Mouse (Mus musculus) telencephalon, adult 2 months (tissue): ENCODE data around the gene Tnfsf13.
"Not testable (repeated sequence)": the region's sequence is repeated elsewhere in the genome, so short reads cannot be mapped to it uniquely, and the experiment has no call there.

Experiments used
- DNase-seq: peaks from one replicate; pipeline ENCODE4 v3.0.0-alpha.2; 2011; ENCODE audit warnings: low read depth, low spot score

The Tnfsf13 gene

DNA sequence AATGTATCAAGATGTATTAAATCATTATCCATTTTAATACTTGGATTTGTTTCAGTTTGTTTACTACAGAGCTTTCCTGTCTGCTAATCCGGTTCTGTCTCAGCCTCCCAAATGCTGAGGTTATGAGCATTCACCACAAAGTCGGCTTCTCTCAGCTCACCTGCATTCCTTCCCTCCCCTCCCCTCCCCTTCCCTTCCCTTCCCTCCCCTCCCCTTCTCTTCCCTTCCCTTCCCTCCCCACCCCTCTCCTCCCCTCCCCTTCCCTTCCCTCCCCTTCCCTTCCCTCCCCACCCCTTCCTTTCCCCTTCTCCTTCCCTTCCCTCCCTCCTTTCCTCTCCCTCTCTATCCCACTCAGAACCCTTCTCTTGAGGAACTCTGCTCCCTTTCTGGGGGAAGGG is 19.0 kb upstream of the Tnfsf13 start:
- no peak for DNase-seq

DNA sequence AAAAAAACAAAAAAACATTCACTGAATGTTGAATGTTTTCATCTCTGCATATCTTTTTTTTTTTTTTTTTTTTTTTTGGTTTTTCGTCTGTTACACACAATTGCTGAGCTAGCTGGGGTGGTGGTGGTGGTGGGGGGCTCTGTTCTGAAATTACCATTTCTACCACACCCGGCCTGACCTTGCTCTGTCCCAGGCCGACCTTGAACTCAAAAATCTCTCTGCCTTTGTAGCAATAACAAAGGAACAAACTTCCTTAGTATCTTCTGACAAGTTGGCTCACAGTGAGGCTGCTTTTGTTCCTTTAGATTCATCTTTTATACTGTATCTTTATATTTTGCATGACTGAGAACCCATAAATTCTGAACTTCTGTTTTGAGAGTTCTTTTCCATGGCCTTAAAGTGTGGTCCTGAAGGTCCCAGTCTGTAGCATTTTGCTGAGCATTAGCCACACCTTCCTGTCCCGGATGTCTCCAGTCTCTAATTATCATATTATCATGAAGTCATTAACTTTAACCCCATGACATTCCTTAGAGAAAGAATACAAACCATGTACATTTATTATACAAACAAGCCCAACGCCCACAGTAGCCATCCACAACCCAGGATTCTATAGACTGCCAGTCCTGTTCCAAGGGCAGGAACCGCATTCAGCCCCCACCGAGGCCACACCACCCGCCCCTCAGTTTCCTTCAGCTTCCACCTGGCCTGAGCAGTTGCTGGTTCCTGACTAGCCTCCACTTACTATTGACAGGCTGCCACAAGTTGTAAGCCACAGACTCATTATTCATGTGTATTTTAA is 18.4 kb upstream of the Tnfsf13 start:
- DNase-seq = no peak

DNA sequence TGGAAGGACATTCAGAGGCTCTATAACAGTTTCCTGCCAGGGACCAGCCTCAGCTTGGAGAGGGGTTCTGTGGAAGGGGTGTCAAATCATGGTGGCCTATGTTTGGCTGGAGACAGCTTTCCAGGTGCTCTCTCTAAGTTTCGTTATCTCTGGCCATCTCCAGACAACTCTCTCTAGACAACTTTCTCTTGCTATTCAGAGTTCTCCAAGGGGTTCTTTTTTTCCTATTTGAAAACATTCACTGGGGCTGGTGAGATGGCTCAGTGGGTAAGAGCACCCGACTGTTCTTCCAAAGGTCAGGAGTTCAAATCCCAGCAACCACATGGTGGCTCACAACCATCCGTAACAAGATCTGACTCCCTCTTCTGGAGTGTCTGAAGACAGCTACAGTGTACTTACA is 17.8 kb upstream of the Tnfsf13 start:
- not testable (repeated sequence) for DNase-seq

DNA sequence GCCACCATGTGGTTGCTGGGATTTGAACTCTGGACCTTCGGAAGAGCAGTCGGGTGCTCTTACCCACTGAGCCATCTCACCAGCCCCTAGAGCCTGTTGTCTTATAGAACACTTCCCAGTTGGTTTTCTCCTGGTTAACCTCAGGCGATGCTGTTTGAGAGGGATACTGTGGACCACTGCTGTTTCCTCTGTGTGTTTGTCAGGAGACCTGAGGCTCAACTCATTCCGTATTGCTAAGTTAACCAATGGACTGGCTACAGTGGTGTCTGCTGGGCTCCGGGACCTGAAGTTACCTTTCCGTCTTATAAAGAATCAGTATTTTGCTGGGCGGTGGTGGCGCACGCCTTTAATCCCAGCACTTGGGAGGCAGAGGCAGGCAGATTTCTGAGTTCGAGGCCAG is 17.3 kb upstream of the Tnfsf13 start:
- not testable (repeated sequence) for DNase-seq

DNA sequence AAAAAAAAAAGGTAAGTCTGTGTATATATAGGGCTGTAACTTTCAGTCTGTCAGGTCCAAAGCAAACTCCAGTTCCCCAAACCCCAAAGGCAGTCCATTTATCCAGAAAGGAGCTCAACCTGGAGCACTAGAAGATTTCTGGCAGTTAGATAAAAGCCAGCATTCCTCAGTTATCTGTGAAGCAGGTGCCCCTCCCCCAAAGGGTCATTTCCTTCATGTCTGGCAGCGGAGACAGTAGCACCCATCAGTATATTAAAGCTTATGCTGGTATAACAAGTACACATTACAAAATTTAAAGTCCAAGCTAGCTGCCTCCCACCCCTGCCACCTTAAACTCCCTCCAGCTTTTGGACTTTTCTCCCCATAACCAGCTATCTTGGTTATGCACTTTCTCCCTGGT is 14.0 kb upstream of the Tnfsf13 start:
- DNase-seq = no peak

DNA sequence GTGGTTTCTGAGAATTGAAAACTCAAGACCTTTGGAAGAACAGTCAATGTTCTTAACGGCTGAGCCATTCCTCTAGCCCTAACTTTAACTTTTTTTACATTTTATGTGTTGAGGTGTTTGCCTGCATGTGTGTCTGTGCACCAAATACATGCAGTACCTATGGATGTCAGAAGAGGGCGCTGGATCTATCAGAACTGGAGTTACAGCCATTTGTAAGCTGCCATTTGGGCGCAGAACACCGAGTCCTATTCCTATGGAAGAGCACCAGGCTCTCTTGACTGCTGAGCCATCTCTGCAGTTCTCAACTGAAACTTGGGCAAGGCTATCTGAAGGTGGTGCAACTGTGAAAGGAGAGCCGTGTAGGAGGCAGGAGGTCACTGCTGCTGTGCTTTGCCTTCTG is 13.0 kb upstream of the Tnfsf13 start:
- no peak for DNase-seq

DNA sequence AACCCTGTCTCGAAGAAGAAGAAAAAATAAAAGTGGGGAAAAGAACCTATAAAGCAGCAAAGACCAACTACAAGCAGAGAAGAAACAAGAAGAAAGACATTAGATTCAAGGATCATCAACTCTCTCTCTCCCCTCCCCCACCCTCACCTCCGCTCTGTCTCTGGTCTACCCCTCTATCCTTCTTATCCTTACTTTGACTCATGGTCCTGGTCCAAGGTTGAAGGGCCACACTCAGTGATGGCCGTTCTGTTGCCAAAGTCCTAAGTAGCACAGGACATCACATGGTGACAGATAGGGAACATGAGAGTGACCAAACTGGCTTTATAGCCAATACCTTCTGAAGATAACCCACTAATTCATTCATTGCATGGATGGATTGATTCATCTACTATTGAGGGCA is 11.8 kb upstream of the Tnfsf13 start:
- DNase-seq = no peak

DNA sequence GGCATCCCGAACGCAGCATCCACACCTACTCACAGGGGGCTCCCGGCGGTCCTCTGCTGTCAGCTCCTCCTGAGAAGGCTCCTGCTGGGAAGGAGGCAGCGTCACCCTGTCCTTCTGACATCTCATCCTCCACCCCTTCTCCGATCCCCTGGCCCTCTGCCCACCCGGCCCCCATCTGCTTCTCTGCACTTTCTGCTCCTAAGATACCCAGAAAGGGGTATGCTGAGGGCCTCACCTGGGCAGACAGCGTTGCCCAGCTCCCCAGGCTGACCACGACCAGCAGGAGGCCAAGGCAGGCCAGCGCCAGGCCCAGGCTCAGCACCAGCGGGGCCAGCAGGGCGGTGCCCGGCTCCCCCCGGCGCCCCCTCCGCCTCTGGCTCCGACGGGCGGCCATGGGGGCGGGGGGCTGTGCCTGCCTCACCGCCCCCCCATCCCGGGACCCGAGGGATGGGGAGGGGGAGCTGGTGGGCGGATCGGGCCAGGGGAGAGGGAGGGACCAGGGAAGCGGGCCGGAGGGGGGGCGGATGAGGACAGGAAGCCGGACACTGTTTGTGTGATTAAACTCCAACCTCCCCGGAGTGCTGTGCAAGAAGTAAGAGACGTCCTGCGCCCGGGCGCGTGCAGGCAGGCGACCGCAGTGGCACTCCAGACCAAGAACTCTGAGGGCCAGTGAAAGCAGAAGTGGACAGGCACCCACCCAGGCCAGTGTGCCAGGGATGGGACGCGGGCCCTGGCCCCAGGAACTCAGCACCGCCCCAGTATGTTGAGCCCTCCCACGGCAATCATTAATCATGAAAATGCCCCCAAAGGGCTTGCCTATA is 10.0 kb upstream of the Tnfsf13 start, which contains the start of the genes Tnfsf12 and Tnfsfm13:
Tnfsf12 (minus strand) TSS at position 489 of the 821 bp plus-strand sequence.
Tnfsfm13 (minus strand) TSS at position 738 of the 821 bp plus-strand sequence.
- no peak for DNase-seq

DNA sequence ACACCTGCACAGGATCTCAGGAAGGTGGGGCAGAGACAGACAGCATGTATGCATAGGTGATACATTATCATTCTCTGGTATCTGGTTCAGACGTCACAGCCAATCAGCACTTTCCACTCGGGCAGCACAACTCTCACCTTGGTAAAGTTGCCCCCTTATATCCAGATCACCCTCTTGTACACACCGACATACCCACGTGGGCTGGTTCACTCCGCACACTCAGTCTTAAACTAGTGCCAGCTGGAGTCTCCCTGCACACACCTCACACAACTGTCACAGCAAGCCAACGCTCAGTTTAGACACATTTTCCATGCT is 9.4 kb upstream of the Tnfsf13 start:
- DNase-seq = no peak

DNA sequence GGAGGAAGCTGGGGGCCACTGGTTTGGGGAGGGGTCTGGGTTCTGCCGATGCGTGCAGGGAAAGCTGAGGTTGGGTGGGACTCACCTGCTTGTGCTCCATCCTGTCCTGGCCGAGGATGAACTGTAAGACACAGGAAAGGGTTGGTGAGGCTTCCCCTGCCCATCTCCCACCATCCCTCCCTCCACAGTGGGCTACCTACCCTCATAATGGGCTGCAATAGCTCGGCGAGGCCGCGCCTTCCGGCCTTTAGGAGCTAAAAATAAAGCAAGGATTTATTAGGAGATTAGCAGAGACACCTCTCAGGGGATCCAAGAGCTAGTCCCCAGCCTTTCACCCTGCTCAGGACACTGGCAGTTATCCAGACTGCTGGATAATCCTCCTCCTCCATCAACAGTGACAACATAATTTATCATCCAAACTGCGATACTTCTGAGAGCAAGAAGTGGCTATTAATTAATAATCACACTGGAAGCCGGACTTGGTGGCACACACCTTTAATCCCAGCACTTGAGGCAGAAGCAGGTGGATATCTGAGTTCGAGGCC is 7.9 kb upstream of the Tnfsf13 start:
- no peak for DNase-seq

DNA sequence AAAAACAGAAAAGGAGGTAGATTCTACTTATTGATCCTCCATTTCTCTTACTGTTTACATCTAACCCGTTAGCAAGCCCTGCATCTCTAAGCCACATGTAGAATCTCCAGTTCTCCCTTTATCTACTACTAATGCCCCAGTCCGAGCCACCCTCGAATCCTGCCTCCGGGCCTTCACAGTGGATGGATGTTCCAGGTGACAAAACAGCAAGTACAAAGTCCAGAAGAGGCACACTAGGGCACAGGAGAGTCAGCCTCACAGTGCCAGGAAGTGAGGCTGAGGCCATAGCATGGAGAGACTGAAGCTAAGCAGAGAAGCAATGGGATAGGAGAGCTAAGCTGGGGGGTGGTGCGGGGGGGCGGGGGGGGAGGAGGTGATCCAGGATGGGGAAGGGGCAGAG is 7.3 kb upstream of the Tnfsf13 start:
- no peak for DNase-seq

DNA sequence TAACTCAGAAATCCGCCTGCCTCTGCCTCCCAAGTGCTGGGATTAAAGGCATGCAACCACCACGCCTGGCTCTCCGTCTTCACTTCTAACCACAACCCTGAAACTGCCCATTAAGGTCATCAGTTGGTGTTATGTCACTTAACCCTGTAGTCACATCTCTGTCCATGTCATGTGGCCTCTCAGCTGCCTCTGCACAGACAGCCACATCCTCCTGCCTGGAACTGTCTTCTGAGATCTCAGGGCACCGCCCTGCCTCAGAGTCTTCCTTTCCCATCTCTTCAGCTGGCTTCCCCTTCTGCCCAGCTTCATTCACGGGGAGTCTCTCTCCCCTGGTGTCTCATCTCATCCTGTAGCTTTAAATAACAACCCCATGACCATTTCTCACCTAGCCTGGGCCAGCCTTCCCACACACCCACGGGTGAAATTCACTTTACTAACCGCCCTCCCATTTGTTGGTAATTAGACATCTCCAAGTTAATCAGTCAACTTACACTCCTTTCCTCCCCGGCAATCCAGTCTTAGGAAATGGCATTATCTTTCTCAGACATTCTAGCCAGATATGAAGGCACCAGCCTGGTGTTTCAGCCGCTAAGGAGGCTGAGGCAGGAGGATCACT is 6.7 kb upstream of the Tnfsf13 start:
- DNase-seq = no peak

DNA sequence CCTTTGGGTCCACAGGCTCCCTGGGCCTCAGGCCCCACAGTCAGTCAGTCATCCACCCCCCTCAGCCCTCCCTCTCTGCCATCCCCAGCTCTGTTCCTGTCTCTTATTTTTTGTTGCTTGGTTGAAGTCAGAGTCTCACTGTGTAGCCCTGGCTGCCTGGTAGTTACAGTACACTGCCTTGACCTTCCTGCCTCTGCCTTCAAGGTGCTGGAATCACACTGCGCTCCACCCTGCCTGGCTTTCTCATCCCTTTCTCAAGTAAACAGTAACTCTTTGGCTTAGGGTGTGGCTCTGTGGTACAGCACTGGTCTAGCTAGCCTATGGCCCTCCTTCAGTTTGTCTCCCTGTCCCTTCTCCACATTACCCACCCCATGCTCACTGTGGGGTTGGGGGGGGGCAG is 4.3 kb upstream of the Tnfsf13 start:
- DNase-seq = no peak

DNA sequence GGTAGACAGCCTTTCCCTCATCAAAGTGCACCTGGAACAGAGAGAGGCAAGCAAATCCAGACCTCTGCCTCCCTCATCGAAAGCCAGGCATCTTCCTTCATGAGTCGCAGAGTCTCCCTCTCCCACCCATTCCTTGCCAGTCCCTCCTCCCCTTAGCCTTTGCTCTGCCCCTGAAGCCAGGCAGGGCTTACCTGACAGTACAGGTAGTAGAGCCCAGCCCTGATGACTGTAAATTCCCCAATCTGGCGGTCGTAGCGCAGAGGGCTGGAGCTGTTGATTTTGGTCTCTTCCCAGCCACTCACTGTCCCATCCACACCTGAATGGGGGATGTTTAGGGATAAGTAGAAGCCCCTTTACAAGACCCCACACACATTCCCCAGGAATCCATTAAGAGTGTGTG is 1.5 kb upstream of the Tnfsf13 start:
- no peak for DNase-seq

DNA sequence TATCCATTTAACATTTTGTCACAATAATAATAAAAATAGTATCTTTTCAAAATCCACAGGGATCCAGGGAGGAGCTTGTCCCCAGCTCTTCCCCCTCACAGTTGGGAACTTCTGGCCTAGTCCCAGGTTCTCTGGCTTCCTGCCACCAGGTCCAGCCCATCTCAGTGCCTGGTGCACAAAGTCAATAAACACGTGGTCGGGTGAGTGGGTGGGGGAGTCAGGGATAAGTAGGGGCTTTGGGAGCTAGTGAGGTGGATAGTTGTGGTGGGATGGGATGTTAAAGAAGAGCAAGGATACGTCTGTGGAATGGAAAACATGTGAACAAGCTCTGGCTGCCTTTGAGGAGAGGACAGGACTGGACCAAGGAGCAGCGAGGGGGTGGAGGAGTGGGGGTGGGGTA is 793 bp upstream of the Tnfsf13 start:
- DNase-seq = no peak

DNA sequence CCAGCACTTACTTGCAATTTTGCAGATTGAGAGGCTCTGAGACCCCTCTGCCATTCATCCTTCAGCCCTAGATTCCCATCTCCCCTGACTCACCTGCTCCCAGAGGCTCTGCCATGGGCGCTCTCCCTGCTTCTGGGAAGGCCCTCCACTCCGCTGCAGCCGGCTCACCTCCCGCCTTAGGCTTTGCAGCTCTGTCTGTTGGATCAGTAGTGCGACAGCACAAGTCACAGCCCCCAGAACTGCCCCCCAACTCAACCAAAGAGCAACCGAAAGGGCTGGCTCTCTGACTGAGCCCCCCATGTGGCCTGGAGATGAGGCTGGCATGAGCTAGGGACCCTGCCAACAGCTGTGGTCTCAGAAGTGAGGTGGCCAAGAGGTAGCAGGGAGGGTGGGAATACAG is 648 bp downstream of the Tnfsf13 start:
- no peak for DNase-seq

DNA sequence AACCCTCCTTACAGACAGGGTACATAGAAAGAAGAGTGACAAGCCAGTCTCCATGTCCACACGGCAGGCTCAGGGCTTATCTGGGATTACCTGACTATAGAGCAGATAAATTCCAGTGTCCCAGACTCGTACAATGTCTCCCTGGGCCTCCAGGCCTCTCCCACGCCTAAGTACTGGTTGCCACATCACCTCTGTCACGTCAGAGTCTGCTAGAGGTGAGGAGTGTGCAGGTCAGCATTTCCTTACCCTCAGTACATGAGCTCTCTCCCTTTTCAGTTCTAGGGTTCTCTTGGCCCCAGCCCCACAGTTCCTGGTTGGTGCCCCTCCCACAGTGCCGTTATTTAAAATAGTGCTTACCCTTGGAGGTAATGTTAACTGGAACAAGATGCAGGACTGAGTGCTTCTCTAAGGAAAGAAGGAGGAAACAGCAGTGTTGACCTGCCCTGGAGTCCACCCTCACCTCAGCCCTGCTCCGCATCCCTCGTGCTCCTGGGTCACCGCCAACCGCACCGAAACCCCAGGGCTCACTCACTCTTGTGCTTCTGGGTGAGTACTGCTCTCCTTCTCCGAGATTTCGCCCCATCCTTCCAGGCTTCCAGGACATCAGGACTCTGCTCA is 1.3 kb downstream of the Tnfsf13 start:
- DNase-seq = no peak

DNA sequence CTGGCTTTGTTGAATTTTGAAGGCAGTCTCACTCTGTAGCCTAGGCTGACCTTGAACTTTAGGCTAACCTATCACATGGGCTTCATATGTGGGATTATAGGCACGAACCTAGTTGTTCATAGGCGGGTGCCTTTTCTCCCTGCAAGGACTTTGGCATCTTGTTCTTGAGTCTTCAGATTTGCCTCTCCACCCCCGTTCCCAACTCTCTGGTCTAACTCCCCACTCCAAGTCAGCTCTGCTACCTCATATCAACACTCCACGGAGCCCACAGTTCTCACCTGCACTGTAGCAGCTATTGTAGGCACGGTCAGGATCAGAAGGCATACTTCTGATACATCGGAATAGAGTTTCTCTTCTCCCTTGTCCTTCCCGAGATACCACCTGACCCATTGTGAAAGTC is 2.0 kb downstream of the Tnfsf13 start:
- no peak for DNase-seq

DNA sequence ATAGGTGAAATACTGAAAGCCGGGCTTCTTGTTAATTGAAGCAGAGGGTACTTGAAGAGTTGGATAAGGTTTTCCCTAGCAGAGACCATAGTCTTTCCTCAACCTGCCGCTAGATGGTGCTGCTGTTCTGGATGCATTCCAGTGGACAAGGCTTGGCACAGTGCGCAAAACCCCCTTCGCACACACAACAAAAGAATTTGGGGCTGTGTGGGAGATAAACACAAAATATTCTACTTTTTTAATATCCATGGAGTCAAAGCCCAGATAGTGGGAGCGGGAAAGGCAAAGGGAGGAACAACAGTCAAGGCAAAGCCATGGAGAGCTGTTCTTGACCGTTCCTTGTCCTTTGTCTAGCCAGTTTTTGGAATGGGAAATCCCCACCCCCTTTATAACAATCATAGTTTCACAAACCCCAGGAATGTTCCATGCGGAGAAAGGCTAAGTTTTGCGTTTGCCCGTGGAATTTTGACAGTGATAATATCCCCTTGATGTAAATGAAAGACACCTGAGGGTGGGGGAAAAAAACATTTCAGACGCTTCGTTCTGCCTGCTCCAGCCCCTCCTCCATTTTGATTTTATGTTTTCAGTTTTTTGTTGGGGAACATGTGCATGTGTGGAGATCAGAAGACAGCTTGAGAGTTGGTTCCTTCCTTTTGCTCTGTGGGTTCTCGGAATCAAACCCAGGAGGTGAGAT is 2.6 kb downstream of the Tnfsf13 start:
- DNase-seq = peak; percentile 64

DNA sequence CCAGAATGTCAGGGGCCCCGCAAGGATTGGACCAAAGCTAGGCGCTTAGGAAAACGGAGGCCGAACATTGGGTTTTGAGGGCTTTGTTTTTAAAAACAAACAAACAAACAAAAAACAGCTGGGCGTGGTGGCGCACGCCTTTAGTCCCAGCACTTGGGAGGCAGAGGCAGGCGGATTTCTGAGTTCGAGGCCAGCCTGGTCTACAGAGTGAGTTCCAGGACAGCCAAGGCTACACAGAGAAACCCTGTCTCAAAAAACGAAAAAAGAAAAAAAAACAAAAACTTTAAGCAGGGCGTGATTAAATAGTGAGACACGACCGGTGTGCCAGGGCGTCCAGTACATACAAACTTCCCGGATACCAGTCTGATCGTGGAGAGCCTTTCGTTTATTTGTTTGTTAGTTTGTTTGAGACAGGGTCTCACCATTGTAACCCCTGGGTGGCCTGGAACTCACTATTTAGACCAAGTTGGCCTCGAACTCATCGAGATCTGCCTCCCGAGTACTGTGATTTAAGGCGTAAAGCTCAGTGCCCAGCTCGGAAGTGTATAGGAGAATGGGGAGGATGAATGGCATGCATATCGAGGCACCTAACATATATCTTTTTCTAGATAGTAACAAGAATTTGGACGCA is 3.3 kb downstream of the Tnfsf13 start:
- no peak for DNase-seq
